Mouse (Mus musculus) lung, embryonic 14.5 days (tissue): ENCODE measurements at regions not wholly inside any gene's neighbourhood (a gene's known extent, or its start where the extent isn't known, plus 50 kb on each side); places are given as distances from the start of the nearest gene placed in this dataset.
A peak's percentile ranks its signal among the peaks of the same experiment; 100 is the strongest.

Experiments used
- ATAC-seq: fragments of 200-750 bp; cut with Nextera tagmentation; 2 replicates; pipeline ENCODE4 v1.8.0; 2017; ENCODE audit warnings: mild to moderate bottlenecking, moderate TSS enrichment, moderate library complexity; ENCODE audit not compliant: insufficient read depth
- DNase-seq: peaks from one replicate; pipeline ENCODE4 v3.0.0-alpha.2; 2015
- H3K27ac ChIP-seq: fragments of 300-500 bp; sonication (generic); 2 replicates; pipeline ENCODE4 v1.5.1; 2014; ENCODE audit warnings: low read depth, mild to moderate bottlenecking, moderate library complexity
- H3K27me3 ChIP-seq: fragments of 300-500 bp; sonication (generic); 2 replicates; pipeline ENCODE4 v1.6.1; 2014; ENCODE audit warnings: low read length, control low read depth; ENCODE audit not compliant: insufficient read depth
- H3K36me3 ChIP-seq: fragments of 300-500 bp; sonication (generic); 2 replicates; pipeline ENCODE4 v1.6.1; 2014; ENCODE audit warnings: control low read depth; ENCODE audit not compliant: insufficient read depth
- H3K4me1 ChIP-seq: fragments of 300-500 bp; sonication (generic); 2 replicates; pipeline ENCODE4 v1.6.1; 2014; ENCODE audit warnings: antibody characterized with exemption, control low read depth; ENCODE audit not compliant: insufficient read depth
- H3K4me2 ChIP-seq: fragments of 300-500 bp; sonication (generic); 2 replicates; pipeline ENCODE4 v1.6.1; 2014; ENCODE audit warnings: mild to moderate bottlenecking
- H3K4me3 ChIP-seq: fragments of 300-500 bp; sonication (generic); 2 replicates; pipeline ENCODE4 v1.5.1; 2014; ENCODE audit warnings: low read depth, low read length
- H3K9ac ChIP-seq: fragments of 300-500 bp; sonication (generic); 2 replicates; pipeline ENCODE4 v1.6.1; 2014
- H3K9me3 ChIP-seq: fragments of 300-500 bp; sonication (generic); 2 replicates; pipeline ENCODE4 v1.6.1; 2016; ENCODE audit warnings: low read depth, low read length, control low read depth
- CTCF ChIP-seq: IDR thresholded peaks from 2 replicates; pipeline ENCODE4 v1.5.1; 2016; ENCODE audit warnings: antibody characterized with exemption, low read depth
- WGBS: fragments of 180-500 bp; shearing (Covaris S2); extraction: QIAGEN DNeasy Blood & Tissue Kit; methylation state at CpG from one replicate; pipeline ENCODE4 v1.1.7; 2014; 5-methylcytosine and 5-hydroxymethylcytosine counted together

GRCm38 (mm10) chr6:15501063-15501462 lies 219.4 kb upstream of the Mdfic start:
- H3K9ac ChIP-seq, result no peak overlapping the region
- WGBS, result 33% methylated on average over 4 of the region's 4 CpGs
- no peaks in the 10 kb centered on the region for H3K9me3 ChIP-seq
- no peaks in the 10 kb centered on the region for H3K36me3 ChIP-seq
- DNase-seq (peak; percentile 63), ATAC-seq (peak; percentile 66)
- no peaks in the 10 kb centered on the region for H3K27me3 ChIP-seq
- no peak overlapping the region for H3K4me3 ChIP-seq
- no peak for TF ChIP-seq CTCF
- H3K4me1 ChIP-seq, result no peaks in the 10 kb centered on the region
- no peak overlapping the region for H3K27ac ChIP-seq
- H3K4me2 ChIP-seq, result 0 out of 2 replicates have a peak overlapping the region, but pooled peaks have one; percentile 26

DNA sequence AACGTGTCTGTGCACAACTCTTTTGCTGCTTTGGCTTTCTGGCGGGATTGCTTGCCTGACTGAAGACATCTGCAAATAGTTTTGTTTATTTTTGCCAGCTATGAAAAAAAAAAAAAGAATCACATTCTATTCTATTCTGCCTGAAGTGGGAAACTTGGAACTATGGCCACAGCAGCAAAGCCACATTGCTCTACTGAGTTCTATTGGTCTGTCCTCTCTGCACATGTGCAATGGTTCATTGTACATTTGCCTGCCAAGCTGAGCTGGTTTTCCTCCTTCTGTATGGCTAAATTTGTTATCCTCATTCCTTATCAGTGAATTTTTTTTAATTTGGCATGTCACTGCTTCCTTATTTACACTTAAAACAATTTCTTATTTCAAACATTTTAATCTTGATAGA lies 211.1 kb upstream of the Mdfic start:
- H3K9me3 ChIP-seq, result no peaks in the 10 kb centered on the region
- H3K4me3 ChIP-seq, result no peak overlapping the region
- TF ChIP-seq CTCF, result no peak
- H3K4me1 ChIP-seq, result no peaks in the 10 kb centered on the region
- H3K4me2 ChIP-seq, result no peak overlapping the region
- H3K9ac ChIP-seq, result no peak overlapping the region
- no peaks in the 10 kb centered on the region for H3K36me3 ChIP-seq
- ATAC-seq (peak; percentile 83; the same call in 1 of the 2 replicates), DNase-seq (peak; percentile 67)
- H3K27me3 ChIP-seq, result no peaks in the 10 kb centered on the region
- 19% methylated on average over 2 of the region's 2 CpGs for WGBS
- no peak overlapping the region for H3K27ac ChIP-seq

DNA sequence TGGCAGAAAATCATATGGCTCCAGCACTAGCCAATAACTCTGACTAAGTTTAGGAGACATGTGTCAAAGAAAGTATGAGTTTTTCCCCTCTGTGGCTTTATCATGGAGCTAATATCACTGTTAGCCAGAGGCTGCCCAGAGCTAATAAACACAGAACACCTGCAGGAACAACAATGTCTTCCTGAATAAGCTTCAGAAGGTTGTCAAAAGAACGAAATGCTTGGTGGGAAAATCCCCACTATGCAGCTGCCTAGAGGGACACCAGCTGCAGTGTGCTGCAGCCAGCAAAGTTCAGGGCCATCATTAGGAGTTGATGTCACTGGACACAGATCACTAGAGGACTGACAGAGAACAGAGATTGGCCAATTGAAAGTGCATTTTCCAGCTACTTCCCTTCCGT lies 183.2 kb upstream of the Mdfic start:
- no peaks in the 10 kb centered on the region for H3K36me3 ChIP-seq
- WGBS, result 47% methylated on average over 2 of the region's 2 CpGs
- H3K4me1 ChIP-seq, result no peaks in the 10 kb centered on the region
- ATAC-seq (no peak), DNase-seq (no peak)
- no peak overlapping the region for H3K9ac ChIP-seq
- H3K4me3 ChIP-seq, result no peak overlapping the region
- H3K9me3 ChIP-seq, result no peaks in the 10 kb centered on the region
- no peak overlapping the region for H3K4me2 ChIP-seq
- no peak for TF ChIP-seq CTCF
- no peak overlapping the region for H3K27ac ChIP-seq
- no peaks in the 10 kb centered on the region for H3K27me3 ChIP-seq

DNA sequence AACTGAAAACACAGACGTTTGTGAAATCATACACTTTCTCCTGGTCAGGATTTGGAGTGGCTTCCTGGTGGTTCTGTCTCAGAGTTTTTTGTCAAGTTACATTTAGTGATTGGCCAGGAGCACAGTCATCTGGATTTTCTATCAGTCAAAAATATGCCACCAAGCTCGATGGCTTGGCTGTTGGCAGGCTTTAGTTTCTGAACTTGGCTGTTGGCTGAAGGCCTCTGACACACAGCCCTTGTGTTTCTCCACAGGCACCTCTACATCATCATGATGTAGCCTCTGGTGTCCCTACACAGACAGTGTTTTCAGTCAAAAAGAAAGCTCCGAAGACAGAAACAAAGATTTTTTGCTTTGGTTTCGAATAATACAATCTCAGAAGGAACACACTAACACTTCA lies 178.5 kb upstream of the Mdfic start:
- no peaks in the 10 kb centered on the region for H3K4me1 ChIP-seq
- ATAC-seq (no peak), DNase-seq (peak; percentile 9)
- H3K9ac ChIP-seq, result no peak overlapping the region
- H3K27ac ChIP-seq, result no peak overlapping the region
- H3K4me3 ChIP-seq, result no peak overlapping the region
- H3K36me3 ChIP-seq, result no peaks in the 10 kb centered on the region
- no peak for TF ChIP-seq CTCF
- 58% methylated on average over 4 of the region's 4 CpGs for WGBS
- H3K4me2 ChIP-seq, result no peak overlapping the region
- no peaks in the 10 kb centered on the region for H3K27me3 ChIP-seq
- no peaks in the 10 kb centered on the region for H3K9me3 ChIP-seq

DNA sequence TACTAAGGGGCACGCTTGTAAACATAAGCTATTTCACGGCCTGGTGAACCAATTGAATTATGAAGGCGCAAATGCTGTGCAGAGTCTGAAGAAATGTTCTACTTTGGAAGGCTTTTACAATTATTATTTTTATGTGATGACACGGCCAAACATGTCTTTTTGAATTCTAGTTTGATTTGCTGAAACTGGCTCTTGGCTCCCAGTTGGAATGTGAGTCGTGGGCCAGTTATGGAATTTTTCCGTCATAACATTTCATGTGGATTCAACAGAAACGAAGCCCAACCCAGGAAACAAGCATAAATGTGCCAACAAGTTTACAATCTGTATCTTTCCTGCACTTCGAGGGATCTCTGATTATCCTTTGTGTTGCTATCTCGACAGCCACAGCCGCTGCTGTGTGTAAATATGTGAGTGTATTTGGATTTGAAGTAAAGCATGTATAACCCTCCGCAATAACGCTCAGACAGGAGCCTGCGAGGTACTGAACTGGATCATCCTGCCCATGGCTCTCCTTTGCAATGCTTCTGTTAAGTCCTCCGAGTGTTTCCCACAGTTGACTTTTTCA lies 176.9 kb upstream of the Mdfic start:
- DNase-seq, result peak; percentile 81
- no peaks in the 10 kb centered on the region for H3K9me3 ChIP-seq
- TF ChIP-seq CTCF, result no peak
- H3K4me1 ChIP-seq, result no peaks in the 10 kb centered on the region
- no peak overlapping the region for H3K27ac ChIP-seq
- WGBS, result 51% methylated on average over 14 of the region's 14 CpGs
- peak; percentile 76; the same call in 1 of the 2 replicates for ATAC-seq
- H3K36me3 ChIP-seq, result no peaks in the 10 kb centered on the region
- H3K9ac ChIP-seq, result no peak overlapping the region
- no peak overlapping the region for H3K4me3 ChIP-seq
- H3K27me3 ChIP-seq, result no peaks in the 10 kb centered on the region
- H3K4me2 ChIP-seq, result no peak overlapping the region

DNA sequence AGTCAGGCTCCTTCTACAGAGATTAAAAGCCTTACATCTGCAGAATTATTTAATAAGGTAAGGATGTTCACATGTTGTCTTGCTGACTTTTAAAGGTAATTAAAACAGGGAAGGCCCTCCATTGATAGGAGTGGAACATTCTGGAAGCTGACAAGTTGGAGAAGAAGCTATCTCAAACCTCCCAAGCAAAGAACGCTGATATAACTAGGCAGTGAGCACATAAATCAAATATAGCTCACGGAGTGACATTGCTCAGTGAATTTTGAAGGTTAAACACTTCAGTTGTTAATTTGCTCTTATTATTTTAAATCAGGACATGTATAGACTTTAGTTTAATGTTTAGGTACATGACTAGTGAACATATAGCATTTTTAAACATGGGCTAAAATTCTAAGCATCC lies 171.6 kb upstream of the Mdfic start:
- H3K9ac ChIP-seq, result no peak overlapping the region
- DNase-seq, result no peak
- H3K27ac ChIP-seq, result no peak overlapping the region
- no peak overlapping the region for H3K4me2 ChIP-seq
- 60% methylated on average over 2 of the region's 2 CpGs for WGBS
- TF ChIP-seq CTCF, result no peak
- no peaks in the 10 kb centered on the region for H3K9me3 ChIP-seq
- no peak for ATAC-seq
- no peak overlapping the region for H3K4me3 ChIP-seq
- no peaks in the 10 kb centered on the region for H3K27me3 ChIP-seq
- H3K36me3 ChIP-seq, result no peaks in the 10 kb centered on the region
- no peaks in the 10 kb centered on the region for H3K4me1 ChIP-seq

DNA sequence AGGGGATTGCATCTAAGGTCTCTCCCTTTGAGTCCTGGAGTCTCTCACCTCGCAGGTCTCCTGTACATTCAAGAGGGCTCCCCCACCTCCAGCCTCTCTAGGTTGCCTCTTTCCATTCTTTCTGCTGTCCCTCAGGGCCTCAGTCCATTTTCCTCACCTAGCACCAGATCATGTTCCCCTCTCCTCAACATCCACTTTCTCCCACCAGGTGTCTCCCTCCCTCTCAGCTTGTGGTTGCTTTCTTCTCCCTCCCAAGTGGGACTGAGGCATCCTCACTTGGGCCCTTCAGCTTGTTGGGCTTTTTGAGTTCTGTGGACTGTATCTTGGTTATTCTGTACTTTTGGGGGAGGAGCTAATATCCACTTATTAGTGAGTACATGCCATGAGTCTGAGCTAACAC lies 127.7 kb upstream of the Mdfic start:
- H3K4me2 ChIP-seq, result no peak overlapping the region
- WGBS, result 63% methylated on average over 1 of the region's 1 CpGs
- peak; percentile 30 for TF ChIP-seq CTCF

More for the DNA sequence above, 127.7 kb upstream of the Mdfic start:
- H3K4me3 ChIP-seq, result no peak overlapping the region
- H3K4me1 ChIP-seq, result no peaks in the 10 kb centered on the region
- DNase-seq (no peak), ATAC-seq (no peak)
- H3K9ac ChIP-seq, result no peak overlapping the region
- H3K9me3 ChIP-seq, result no peaks in the 10 kb centered on the region
- H3K27me3 ChIP-seq, result no peaks in the 10 kb centered on the region
- no peak overlapping the region for H3K27ac ChIP-seq
- H3K36me3 ChIP-seq, result no peaks in the 10 kb centered on the region
